Mouse (Mus musculus) heart, embryonic 15.5 days (tissue): ENCODE data around the gene B130006D01Rik. TPM values are rescaled to one million over a fixed set of nuclear protein-coding genes. Genes with fewer than 3 reads are reported as not detected.

Source experiments
- ATAC-seq: fragments of 200-750 bp; cut with Nextera tagmentation; replicated peaks from 2 replicates; pipeline ENCODE4 v1.8.0; 2017; ENCODE audit warnings: low read depth, moderate TSS enrichment; ENCODE audit not compliant: insufficient number of reproducible peaks, insufficient read depth, low FRiP score
- H3K27ac ChIP-seq: fragments of 300-500 bp; sonication (generic); 2 replicates; pipeline ENCODE4 v1.5.1; 2015; ENCODE audit warnings: mild to moderate bottlenecking, inconsistent platforms
- H3K27me3 ChIP-seq: fragments of 300-500 bp; sonication (generic); 2 replicates; pipeline ENCODE4 v1.6.1; 2015; ENCODE audit warnings: inconsistent platforms
- H3K36me3 ChIP-seq: fragments of 300-500 bp; sonication (generic); 2 replicates; pipeline ENCODE4 v1.6.1; 2015; ENCODE audit warnings: mild to moderate bottlenecking, inconsistent platforms
- H3K4me1 ChIP-seq: fragments of 300-500 bp; sonication (generic); replicated peaks from 2 replicates; pipeline ENCODE4 v1.6.1; 2015; ENCODE audit warnings: inconsistent platforms
- H3K4me2 ChIP-seq: fragments of 300-500 bp; sonication (generic); 2 replicates; pipeline ENCODE4 v1.6.1; 2015; ENCODE audit warnings: inconsistent platforms, mild to moderate bottlenecking, moderate library complexity
- H3K4me3 ChIP-seq: fragments of 300-500 bp; sonication (generic); 2 replicates; pipeline ENCODE4 v1.5.1; 2015; ENCODE audit warnings: mild to moderate bottlenecking, inconsistent platforms
- H3K9ac ChIP-seq: fragments of 300-500 bp; sonication (generic); 2 replicates; pipeline ENCODE4 v1.6.1; 2015; ENCODE audit warnings: mild to moderate bottlenecking, inconsistent platforms
- H3K9me3 ChIP-seq: fragments of 300-500 bp; sonication (generic); replicated peaks from 2 replicates; pipeline ENCODE4 v1.6.1; 2016; ENCODE audit warnings: inconsistent platforms
- WGBS: fragments of 180-500 bp; shearing (Covaris S2); methylation state at CpG from one replicate; pipeline ENCODE4 v1.1.7; 2015; ENCODE audit warnings: mixed read lengths; 5-methylcytosine and 5-hydroxymethylcytosine counted together
- polyA plus RNA-seq: library from polyadenylated mRNA; unstranded; fragments of >200 nt; fragmentation: Nextera tagmentation; extraction: Ambion mirVana; gene quantifications from 2 replicates; pipeline ENCODE4 v1.2.1, GENCODE M21; 2015

The B130006D01Rik gene
- polyA plus RNA-seq, 1 experiment from 2014 or later, result 0.71 TPM

DNA sequence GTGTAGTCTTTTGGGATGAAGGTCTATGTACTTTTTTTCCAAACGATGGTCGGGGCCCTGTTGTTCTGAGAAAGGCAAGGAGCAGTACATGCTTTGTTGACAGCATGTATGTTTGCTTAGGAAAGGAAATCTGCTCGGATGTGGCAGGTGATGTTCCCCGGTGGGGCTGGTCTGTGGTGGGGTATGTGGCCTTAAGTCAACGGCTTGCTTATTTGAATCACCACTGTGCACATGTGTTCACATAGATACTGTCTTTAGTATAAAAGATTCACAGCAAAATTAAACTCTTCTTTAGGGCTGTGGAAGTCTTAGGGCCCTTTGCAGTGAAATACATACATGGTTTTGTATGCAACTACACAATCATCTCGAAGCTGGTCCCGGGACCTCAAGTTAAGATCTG lies 9.0 kb upstream of the B130006D01Rik start:
- peak overlapping the region; percentile 98 for H3K9ac ChIP-seq
- H3K36me3 ChIP-seq, result no peaks in the 10 kb centered on the region
- peak overlapping the region; percentile 95 for H3K4me3 ChIP-seq
- peak overlapping the region; percentile 93 for H3K4me2 ChIP-seq
- no peaks in the 10 kb centered on the region for H3K9me3 ChIP-seq
- no peak overlapping the region for H3K27ac ChIP-seq
- no peaks in the 10 kb centered on the region for H3K27me3 ChIP-seq
- ATAC-seq, result no peak
- peaks cover 34% of the 10 kb centered on the region for H3K4me1 ChIP-seq
- WGBS, result 33% methylated on average over 7 of the region's 7 CpGs

DNA sequence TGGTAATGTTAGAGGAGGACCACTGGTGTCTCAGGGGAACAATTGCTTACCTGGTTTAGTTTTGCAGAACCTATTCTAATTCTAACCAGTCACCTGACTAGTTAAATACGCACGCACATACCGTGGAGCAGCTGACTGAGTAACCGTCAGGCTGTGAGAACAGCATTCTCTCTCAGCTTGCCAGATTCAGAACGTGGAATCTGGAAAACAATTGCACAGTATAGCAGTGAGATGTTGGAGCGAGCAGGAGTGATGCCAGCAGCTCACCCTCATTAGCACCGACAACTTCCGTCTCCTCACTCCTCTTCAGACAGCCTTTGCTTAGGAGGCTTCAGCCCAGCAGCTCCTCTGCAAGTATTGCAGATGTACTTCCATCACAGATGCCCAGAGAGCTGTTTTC lies 7.3 kb upstream of the B130006D01Rik start:
- Histone ChIP-seq H3K27ac (no peak overlapping the region), H3K4me2 (no peak overlapping the region), H3K27me3 (no peaks in the 10 kb centered on the region), H3K4me3 (no peak overlapping the region), H3K9ac (no peak overlapping the region), H3K9me3 (no peaks in the 10 kb centered on the region), H3K36me3 (no peaks in the 10 kb centered on the region), H3K4me1 (peaks cover 34% of the 10 kb centered on the region)
- ATAC-seq, result no peak
- WGBS, result 58% methylated on average over 8 of the region's 8 CpGs

DNA sequence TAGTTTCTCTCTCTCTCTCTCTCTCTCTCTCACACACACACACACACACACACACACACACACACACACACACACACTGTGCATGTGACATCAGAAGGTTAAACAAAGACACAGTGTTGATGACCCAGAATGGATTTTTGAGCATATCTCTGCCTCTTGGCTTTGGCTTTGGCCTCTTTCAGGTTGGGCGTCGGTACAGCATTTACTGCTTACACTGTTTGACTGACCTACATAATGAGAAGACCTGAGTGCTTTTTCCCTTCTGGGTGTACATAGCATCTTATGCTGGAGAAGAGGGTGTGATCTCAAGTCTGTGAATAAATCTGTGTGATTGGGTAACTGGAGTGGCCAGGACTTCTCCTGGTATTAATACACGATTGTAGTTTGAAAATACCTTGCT lies 4.0 kb upstream of the B130006D01Rik start:
- Histone ChIP-seq H3K36me3 (no peaks in the 10 kb centered on the region), H3K27ac (no peak overlapping the region), H3K9me3 (no peaks in the 10 kb centered on the region), H3K4me1 (peaks cover 20% of the 10 kb centered on the region), H3K4me3 (no peak overlapping the region), H3K27me3 (no peaks in the 10 kb centered on the region), H3K4me2 (no peak overlapping the region), H3K9ac (no peak overlapping the region)
- no peak for ATAC-seq
- 73% methylated on average over 3 of the region's 3 CpGs for WGBS

DNA sequence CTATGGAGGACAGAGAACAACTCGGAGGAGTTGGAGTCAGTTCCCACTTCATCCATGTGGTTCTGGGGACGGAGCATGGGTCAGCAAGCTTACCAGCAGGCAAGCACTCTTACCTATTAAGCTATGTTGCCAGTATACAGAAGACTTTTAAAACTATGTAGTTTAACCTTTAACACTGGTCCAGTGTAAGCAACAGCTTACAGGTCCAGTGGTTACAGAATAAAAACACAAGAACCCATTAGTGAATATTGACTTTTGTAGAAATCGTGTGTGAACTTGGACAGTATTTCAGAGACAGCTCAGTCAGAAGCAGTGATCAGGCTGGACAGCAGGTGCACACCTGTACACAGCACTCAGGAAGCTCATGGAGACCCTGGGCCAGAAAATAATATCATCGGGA lies 1.1 kb downstream of the B130006D01Rik start:
- H3K4me2 ChIP-seq, result no peak overlapping the region

DNA sequence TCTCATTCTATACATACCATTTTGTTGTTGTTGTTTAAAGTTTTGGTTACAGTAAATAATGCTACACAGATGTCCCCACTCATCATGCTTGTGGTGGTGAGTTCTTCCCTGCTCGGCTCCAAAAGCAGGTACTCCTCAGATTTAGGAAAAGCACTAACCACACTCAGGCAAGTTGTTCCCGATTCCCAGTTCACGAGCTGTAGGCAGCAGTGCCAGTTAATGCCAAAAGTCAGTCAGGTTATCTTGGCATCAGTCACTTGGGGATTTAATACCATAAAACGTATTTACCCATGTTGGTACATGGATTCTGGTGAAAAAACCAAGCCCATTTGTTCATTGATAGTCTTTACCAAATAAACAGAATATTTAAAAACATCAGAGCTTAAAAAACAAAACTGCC lies 2.8 kb downstream of the B130006D01Rik start:
- H3K4me2 ChIP-seq, result no peak overlapping the region
- no peak overlapping the region for H3K9ac ChIP-seq
- peaks cover 2% of the 10 kb centered on the region; the same call in 1 of the 2 replicates for H3K4me1 ChIP-seq
- 78% methylated on average over 4 of the region's 4 CpGs for WGBS
- no peak overlapping the region for H3K4me3 ChIP-seq
- no peak for ATAC-seq
- H3K27me3 ChIP-seq, result no peaks in the 10 kb centered on the region
- H3K9me3 ChIP-seq, result no peaks in the 10 kb centered on the region
- H3K36me3 ChIP-seq, result no peaks in the 10 kb centered on the region
- no peak overlapping the region for H3K27ac ChIP-seq

More for the DNA sequence above, 1.1 kb downstream of the B130006D01Rik start:
- ATAC-seq, result no peak
- Histone ChIP-seq H3K27me3 (no peaks in the 10 kb centered on the region), H3K36me3 (no peaks in the 10 kb centered on the region), H3K4me1 (peaks cover 2% of the 10 kb centered on the region; the same call in 1 of the 2 replicates), H3K9ac (no peak overlapping the region), H3K9me3 (no peaks in the 10 kb centered on the region), H3K27ac (no peak overlapping the region), H3K4me3 (no peak overlapping the region)
- WGBS, result 90% methylated on average over 4 of the region's 4 CpGs

DNA sequence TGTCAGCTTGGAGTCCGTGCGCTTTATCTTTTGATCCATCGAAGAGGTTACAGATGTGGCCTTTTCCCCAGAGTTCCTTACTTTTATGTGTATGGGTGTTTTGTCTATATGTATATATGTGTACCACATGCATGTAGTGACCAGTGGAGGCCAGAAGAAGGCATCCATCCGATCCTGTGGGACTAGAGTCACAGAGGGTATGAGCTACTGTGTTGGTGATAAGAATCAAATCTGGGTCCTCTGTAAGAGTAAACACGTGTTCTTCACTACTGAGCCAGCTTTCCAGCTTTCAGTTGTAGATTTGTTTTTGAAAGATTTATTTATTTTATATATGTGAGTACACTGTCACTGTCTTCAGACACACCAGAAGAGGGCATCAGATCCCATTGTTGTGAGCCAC lies 4.6 kb downstream of the B130006D01Rik start:
- H3K4me1 ChIP-seq, result peaks cover 2% of the 10 kb centered on the region; the same call in 1 of the 2 replicates
- H3K4me3 ChIP-seq, result no peak overlapping the region
- no peak overlapping the region for H3K4me2 ChIP-seq
- H3K27ac ChIP-seq, result no peak overlapping the region
- H3K36me3 ChIP-seq, result no peaks in the 10 kb centered on the region
- no peaks in the 10 kb centered on the region for H3K9me3 ChIP-seq
- WGBS, result 86% methylated on average over 5 of the region's 5 CpGs
- H3K9ac ChIP-seq, result no peak overlapping the region
- no peak for ATAC-seq
- H3K27me3 ChIP-seq, result no peaks in the 10 kb centered on the region

DNA sequence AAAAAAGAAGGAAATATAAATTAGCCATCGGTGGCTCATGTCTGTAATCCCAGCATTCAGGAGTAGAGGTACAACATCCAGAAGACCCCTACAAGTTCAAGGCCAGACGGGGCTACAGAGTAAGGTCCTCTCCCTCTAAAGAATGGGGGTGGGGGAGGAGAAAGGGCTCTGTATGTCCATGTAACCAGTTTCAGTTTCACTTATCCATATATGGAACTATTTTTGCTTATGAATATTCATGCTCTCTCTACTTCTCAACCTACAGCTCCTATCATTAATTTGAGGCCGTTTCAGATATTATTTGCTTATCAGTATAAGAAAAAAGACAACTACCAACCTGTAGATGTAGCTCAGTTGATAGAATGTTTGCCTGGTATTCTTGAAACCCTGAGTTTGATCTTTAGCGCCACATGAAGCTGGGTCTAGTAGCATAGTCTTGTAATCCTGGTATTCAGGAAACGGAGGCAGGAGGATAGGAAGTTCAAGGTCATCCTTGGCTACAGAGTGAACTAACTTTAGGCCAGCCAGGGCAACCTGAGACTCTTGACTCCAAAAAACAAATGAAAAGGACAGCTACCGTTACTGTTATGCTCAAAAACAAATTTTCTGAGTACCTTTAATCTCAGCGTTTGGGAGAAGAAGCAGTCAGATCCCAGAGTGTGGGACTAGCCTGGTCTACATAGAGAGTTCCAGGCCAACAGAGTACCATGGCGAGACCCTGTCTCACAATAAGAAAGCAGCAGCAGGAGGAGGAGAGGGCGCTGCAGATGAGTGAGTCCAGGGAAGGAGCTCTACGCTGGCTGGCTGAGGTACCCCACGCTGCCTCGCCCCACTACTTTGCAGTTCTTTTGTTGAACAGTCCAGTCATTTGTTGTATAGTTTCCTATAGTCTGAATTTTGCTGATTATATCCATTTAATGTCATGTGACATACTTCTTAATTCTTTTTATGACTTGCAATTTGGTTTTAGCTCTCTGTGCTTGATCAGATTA lies 5.8 kb downstream of the B130006D01Rik start:
- ATAC-seq, result no peak
- Histone ChIP-seq H3K36me3 (no peaks in the 10 kb centered on the region), H3K27ac (no peak overlapping the region), H3K4me3 (no peak overlapping the region), H3K9ac (no peak overlapping the region), H3K9me3 (no peaks in the 10 kb centered on the region), H3K27me3 (no peaks in the 10 kb centered on the region), H3K4me1 (peaks cover 2% of the 10 kb centered on the region; the same call in 1 of the 2 replicates), H3K4me2 (no peak overlapping the region)
- WGBS, result 79% methylated on average over 12 of the region's 12 CpGs

DNA sequence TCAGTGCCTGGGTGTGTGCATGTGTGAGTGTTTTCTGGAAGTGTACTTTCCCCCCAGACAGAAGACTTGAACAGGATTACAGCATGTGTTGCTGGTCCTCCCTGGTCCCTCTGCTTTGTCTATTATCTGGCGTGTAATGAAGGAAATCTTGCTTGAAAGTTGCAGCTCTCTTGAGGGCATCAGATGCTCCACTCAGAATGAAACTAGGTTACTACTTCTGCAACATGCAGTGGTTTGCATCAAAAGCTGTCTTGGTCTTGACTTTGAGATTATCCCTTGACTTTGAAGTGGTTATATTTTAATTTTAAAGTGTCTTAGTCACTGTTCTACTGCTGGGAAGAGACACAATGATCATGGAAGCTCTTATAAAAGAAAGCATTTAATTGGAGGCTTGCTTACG lies 11.1 kb downstream of the B130006D01Rik start:
- no peak overlapping the region for H3K4me2 ChIP-seq
- no peaks in the 10 kb centered on the region for H3K36me3 ChIP-seq
- no peak overlapping the region for H3K4me3 ChIP-seq
- no peak overlapping the region for H3K27ac ChIP-seq
- H3K9ac ChIP-seq, result no peak overlapping the region
- H3K4me1 ChIP-seq, result peaks cover 5% of the 10 kb centered on the region
- WGBS, result 84% methylated on average over 2 of the region's 2 CpGs
- ATAC-seq, result no peak
- H3K27me3 ChIP-seq, result no peaks in the 10 kb centered on the region
- no peaks in the 10 kb centered on the region for H3K9me3 ChIP-seq

DNA sequence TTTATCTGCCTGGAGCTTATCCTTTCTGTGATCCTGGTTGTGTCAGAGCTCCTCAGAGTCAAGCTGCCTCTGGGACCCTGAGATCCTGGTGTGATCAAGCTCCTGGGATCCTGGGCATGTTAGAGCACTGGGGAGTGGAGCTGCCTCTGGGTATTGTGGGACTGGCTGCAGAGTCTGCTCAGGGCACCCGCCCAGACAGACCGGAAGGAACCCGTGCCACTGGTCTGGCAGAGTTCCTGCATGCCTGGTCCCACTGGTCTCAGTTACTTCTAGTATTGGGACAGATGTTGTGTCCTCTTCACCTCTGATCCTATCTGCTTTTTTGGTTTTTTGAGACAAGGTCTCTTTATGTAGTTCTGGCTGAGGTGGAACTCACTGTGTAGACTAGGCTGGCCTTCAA lies 14.4 kb downstream of the B130006D01Rik start:
- Histone ChIP-seq H3K4me2 (no peak overlapping the region), H3K4me3 (no peak overlapping the region), H3K27ac (no peak overlapping the region), H3K9ac (no peak overlapping the region), H3K36me3 (no peaks in the 10 kb centered on the region), H3K27me3 (no peaks in the 10 kb centered on the region), H3K4me1 (peaks cover 5% of the 10 kb centered on the region), H3K9me3 (no peaks in the 10 kb centered on the region)
- 62% methylated on average over 3 of the region's 3 CpGs for WGBS
- ATAC-seq, result no peak

DNA sequence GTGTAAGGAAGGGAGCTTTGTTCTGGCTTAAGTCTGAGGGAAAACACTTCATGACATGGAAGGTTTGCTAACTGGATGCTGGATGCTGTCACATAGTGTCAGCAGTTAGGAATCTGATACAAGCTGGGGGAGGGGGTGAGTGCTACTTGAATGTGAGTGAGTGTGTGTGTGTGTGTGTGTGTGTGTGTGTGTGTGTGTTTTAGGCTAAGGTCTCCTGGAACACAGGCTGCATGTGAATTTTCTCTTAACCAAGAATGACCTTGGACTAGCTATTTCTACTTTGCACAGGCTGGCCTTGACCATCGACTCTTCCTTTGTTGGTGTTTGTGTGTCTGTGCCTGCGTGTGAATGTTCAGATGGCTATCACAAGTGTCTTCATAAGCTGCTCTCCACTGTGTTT lies 21.1 kb downstream of the B130006D01Rik start:
- 69% methylated on average over 2 of the region's 2 CpGs for WGBS

DNA sequence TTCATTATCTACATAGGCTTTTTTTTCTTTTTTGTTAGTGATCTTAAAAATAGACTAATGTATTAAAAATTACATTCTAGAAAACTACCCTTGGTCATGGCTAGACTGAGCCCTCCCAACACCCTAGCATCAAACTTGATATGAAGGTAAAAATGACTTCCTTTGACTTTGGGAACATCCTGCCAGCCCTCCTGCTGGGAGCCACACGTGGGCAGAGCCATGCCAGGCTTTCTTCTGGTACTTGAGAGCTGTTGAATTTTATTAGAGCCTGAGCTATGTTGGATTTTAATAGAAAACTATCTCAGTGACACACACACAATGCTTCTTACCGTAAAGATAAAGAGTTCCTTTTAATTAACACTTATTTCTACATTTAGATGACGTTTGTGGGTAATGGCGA lies 23.4 kb downstream of the B130006D01Rik start:
- Histone ChIP-seq H3K27me3 (no peaks in the 10 kb centered on the region), H3K27ac (no peak overlapping the region), H3K9ac (no peak overlapping the region), H3K36me3 (0 out of 2 replicates have a peak, but pooled peaks cover 13% of the 10 kb centered on the region), H3K9me3 (no peaks in the 10 kb centered on the region), H3K4me1 (peaks cover 4% of the 10 kb centered on the region; the same call in 1 of the 2 replicates), H3K4me3 (no peak overlapping the region), H3K4me2 (no peak overlapping the region)
- no peak for ATAC-seq
- 82% methylated on average over 4 of the region's 4 CpGs for WGBS

More for the DNA sequence above, 21.1 kb downstream of the B130006D01Rik start:
- Histone ChIP-seq H3K9me3 (no peaks in the 10 kb centered on the region), H3K36me3 (0 out of 2 replicates have a peak, but pooled peaks cover 3% of the 10 kb centered on the region), H3K27ac (no peak overlapping the region), H3K9ac (no peak overlapping the region), H3K4me3 (no peak overlapping the region), H3K4me1 (peaks cover 4% of the 10 kb centered on the region; the same call in 1 of the 2 replicates), H3K27me3 (no peaks in the 10 kb centered on the region), H3K4me2 (no peak overlapping the region)
- ATAC-seq, result no peak
